Mouse (Mus musculus) heart, embryonic 15.5 days (tissue): Measurements from ENCODE around the gene Trim38. TPM values are rescaled to one million over a fixed set of nuclear protein-coding genes. Genes with fewer than 3 reads are reported as not detected.
"Not testable (repeated sequence)": the region's sequence is repeated elsewhere in the genome, so short reads cannot be mapped to it uniquely, and the experiment has no call there.

Experiments used
- ATAC-seq: fragments of 200-750 bp; cut with Nextera tagmentation; replicated peaks from 2 replicates; pipeline ENCODE4 v1.8.0; 2017; ENCODE audit warnings: low read depth, moderate TSS enrichment; ENCODE audit not compliant: insufficient number of reproducible peaks, insufficient read depth, low FRiP score
- H3K27ac ChIP-seq: fragments of 300-500 bp; sonication (generic); 2 replicates; pipeline ENCODE4 v1.5.1; 2015; ENCODE audit warnings: mild to moderate bottlenecking, inconsistent platforms
- H3K27me3 ChIP-seq: fragments of 300-500 bp; sonication (generic); 2 replicates; pipeline ENCODE4 v1.6.1; 2015; ENCODE audit warnings: inconsistent platforms
- H3K36me3 ChIP-seq: fragments of 300-500 bp; sonication (generic); 2 replicates; pipeline ENCODE4 v1.6.1; 2015; ENCODE audit warnings: mild to moderate bottlenecking, inconsistent platforms
- H3K4me1 ChIP-seq: fragments of 300-500 bp; sonication (generic); replicated peaks from 2 replicates; pipeline ENCODE4 v1.6.1; 2015; ENCODE audit warnings: inconsistent platforms
- H3K4me2 ChIP-seq: fragments of 300-500 bp; sonication (generic); 2 replicates; pipeline ENCODE4 v1.6.1; 2015; ENCODE audit warnings: inconsistent platforms, mild to moderate bottlenecking, moderate library complexity
- H3K4me3 ChIP-seq: fragments of 300-500 bp; sonication (generic); 2 replicates; pipeline ENCODE4 v1.5.1; 2015; ENCODE audit warnings: mild to moderate bottlenecking, inconsistent platforms
- H3K9ac ChIP-seq: fragments of 300-500 bp; sonication (generic); 2 replicates; pipeline ENCODE4 v1.6.1; 2015; ENCODE audit warnings: mild to moderate bottlenecking, inconsistent platforms
- H3K9me3 ChIP-seq: fragments of 300-500 bp; sonication (generic); replicated peaks from 2 replicates; pipeline ENCODE4 v1.6.1; 2016; ENCODE audit warnings: inconsistent platforms
- WGBS: fragments of 180-500 bp; shearing (Covaris S2); methylation state at CpG from one replicate; pipeline ENCODE4 v1.1.7; 2015; ENCODE audit warnings: mixed read lengths; 5-methylcytosine and 5-hydroxymethylcytosine counted together
- polyA plus RNA-seq: library from polyadenylated mRNA; unstranded; fragments of >200 nt; fragmentation: Nextera tagmentation; extraction: Ambion mirVana; gene quantifications from 2 replicates; pipeline ENCODE4 v1.2.1, GENCODE M21; 2015

The Trim38 gene
- polyA plus RNA-seq, 1 experiment from 2014 or later = not detected

DNA sequence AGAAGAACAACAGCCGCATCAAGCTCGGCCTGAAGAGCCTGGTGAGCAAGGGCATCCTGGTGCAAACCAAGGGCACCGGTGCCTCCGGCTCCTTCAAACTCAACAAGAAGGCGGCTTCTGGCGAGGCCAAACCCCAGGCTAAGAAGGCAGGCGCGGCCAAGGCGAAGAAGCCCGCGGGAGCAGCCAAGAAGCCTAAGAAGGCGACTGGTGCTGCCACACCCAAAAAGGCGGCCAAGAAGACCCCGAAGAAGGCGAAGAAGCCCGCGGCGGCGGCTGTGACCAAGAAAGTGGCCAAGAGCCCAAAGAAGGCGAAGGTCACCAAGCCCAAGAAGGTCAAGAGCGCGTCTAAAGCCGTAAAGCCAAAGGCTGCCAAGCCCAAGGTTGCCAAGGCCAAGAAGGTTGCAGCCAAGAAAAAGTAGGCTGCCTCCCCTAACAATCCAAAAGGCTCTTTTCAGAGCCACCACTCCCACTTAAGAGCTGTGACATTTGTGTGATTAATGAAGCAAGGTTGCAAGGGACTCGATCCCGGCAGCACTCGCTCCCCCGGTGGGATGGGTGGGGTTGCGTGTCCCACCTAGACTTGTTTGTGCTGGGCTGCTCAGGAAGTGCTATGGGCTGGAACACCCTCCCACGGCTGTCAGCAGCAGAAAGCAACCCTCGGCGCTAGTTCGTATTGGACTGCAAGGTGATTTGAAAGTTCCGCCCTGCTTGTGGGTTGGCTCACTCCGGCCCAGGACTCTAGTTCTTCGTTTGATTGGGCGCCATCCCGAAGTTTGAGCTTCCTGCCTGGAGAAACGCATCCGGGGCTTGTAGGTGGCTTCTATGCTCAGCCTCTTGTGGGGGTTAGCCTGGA, 30.4 kb upstream of the Trim38 start:
- WGBS = 0% methylated on average over 39 of the region's 39 CpGs
- Histone ChIP-seq H3K27me3 (no peaks in the 10 kb centered on the region), H3K36me3 (no peaks in the 10 kb centered on the region), H3K9ac (peak overlapping the region; percentile 92), H3K9me3 (no peaks in the 10 kb centered on the region), H3K4me3 (peak overlapping the region; percentile 74), H3K27ac (peak overlapping the region; percentile 99), H3K4me2 (peak overlapping the region; percentile 97), H3K4me1 (peaks cover 21% of the 10 kb centered on the region)
- peak; percentile 88 for ATAC-seq

DNA sequence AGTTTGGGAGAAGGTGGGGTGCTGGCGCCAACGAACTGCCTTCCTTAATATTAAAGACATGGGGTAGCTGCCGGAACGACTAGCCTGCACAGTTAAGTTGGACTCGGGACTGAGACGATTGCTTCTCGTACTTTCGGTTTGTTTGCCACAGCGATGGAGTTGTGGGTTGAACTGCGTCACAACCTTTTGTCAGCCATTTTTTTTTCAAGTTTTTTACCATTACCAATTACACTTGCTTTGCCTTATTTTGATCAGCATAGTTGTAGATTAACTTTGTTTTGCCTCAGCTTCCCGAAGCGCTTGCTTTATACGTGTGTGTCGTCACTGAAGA, 29.8 kb upstream of the Trim38 start:
- no peaks in the 10 kb centered on the region for H3K36me3 ChIP-seq
- H3K4me1 ChIP-seq = peaks cover 25% of the 10 kb centered on the region
- peak overlapping the region; percentile 97 for H3K4me2 ChIP-seq
- peak overlapping the region; percentile 99 for H3K27ac ChIP-seq
- no peak; the same call in 1 of the 2 replicates for ATAC-seq
- peak overlapping the region; percentile 74 for H3K4me3 ChIP-seq
- H3K9ac ChIP-seq = peak overlapping the region; percentile 92
- WGBS = under 1% methylated on average over 14 of the region's 14 CpGs
- no peaks in the 10 kb centered on the region for H3K27me3 ChIP-seq
- no peaks in the 10 kb centered on the region for H3K9me3 ChIP-seq

DNA sequence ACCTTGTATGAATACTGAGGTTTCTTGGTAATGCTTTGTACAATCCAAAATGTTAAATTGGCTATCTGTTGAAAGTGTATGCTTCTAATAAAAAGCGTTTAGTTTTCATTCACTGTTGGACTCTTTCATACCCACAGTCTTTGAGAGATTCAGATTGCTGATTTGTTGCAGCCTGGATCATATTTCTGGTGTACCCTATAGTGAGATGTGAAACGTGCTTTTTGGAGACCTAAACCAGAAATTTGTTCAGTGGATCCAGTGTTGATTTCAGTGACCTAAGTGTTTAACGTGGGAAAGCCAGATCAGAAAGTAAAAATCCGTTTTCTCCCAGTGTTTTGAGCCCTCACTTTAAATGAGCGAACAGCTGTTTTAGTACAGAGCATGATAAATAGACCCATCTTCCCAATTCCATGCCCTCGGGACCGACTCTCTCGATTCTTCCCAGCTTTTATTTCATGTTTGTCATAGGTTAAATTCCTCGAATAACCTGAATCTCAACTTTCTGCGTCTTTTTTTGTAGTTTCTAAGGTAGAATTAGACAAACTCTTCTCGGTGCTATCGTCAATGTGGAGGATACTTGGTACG, 29.4 kb upstream of the Trim38 start:
- peak overlapping the region; percentile 99 for H3K27ac ChIP-seq
- 28% methylated on average over 13 of the region's 13 CpGs for WGBS

DNA sequence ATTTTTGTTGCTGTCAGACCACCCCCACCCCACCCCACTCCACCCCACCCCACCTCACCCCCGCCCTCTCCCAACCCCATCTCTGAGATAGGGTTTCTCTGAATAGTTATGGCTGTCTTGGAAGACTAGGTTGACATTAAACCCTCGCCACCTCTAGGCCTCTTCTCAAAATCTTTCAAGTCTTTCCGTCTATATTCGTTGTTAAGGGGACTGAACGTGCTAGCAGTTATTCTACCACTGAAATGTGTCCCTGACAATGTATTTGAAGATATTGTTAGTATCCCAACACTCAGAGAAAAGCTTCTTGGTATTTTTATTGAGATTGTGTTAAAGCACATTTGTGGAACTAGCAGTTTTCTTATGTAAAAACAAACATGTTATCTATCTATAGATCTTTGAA, 28.8 kb upstream of the Trim38 start:
- Histone ChIP-seq H3K4me3 (peak overlapping the region; percentile 74), H3K9ac (no peak overlapping the region), H3K9me3 (no peaks in the 10 kb centered on the region), H3K27me3 (no peaks in the 10 kb centered on the region), H3K4me2 (peak overlapping the region; percentile 97), H3K4me1 (peaks cover 28% of the 10 kb centered on the region), H3K36me3 (no peaks in the 10 kb centered on the region), H3K27ac (peak overlapping the region; percentile 99)
- no peak for ATAC-seq
- 52% methylated on average over 5 of the region's 5 CpGs for WGBS

More for the DNA sequence above, 29.4 kb upstream of the Trim38 start:
- peak overlapping the region; percentile 74 for H3K4me3 ChIP-seq
- H3K9ac ChIP-seq = peak overlapping the region; percentile 92
- peak overlapping the region; percentile 97 for H3K4me2 ChIP-seq
- no peaks in the 10 kb centered on the region for H3K9me3 ChIP-seq
- H3K4me1 ChIP-seq = peaks cover 25% of the 10 kb centered on the region
- no peaks in the 10 kb centered on the region for H3K27me3 ChIP-seq
- H3K36me3 ChIP-seq = no peaks in the 10 kb centered on the region
- no peak for ATAC-seq

DNA sequence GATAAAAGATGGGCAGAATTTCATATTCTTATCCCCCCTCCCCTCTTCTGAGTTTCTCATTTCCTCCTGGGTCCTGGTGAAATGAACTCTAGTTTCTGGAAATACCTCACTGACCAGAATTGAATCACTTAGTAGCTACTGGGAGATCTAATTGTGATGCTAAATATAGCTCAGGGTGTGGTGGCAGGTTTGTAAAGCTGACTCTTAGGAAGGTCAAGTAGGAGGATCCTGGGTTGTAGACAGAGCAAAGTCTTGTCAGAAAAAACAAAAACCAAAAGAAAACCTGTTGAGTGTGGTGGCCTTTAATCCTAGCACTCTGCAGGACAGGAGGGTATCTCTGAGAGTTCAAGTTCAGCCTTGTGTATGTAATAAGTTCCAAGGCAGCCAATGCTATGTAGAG, 27.7 kb upstream of the Trim38 start:
- Histone ChIP-seq H3K36me3 (no peaks in the 10 kb centered on the region), H3K4me1 (peaks cover 28% of the 10 kb centered on the region), H3K9me3 (no peaks in the 10 kb centered on the region), H3K4me3 (no peak overlapping the region), H3K9ac (no peak overlapping the region), H3K27ac (peak overlapping the region; percentile 9; the same call in 1 of the 2 replicates), H3K4me2 (0 out of 2 replicates have a peak overlapping the region, but pooled peaks have one; percentile 8), H3K27me3 (no peaks in the 10 kb centered on the region)
- no peak for ATAC-seq

DNA sequence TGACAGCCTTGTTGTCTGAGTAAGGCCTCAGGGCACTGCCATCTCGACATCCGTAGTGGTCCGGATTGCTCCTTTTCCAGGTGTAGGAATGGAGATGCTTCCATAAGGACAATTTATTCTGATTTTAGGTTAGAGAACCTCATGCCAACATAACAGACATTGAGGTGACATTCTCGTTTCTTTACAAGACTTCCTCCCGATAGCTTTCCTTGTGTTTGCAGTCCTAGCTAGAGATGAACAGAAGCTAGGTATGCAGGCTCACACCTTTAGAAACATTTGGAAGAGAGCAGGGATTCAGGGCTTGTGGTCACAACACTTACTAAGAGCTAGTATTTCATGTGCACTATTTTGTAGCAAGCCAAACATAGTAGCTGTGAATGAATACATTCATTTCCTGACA, 26.5 kb upstream of the Trim38 start:
- Histone ChIP-seq H3K27me3 (no peaks in the 10 kb centered on the region), H3K36me3 (no peaks in the 10 kb centered on the region), H3K9ac (no peak overlapping the region), H3K4me3 (no peak overlapping the region), H3K9me3 (no peaks in the 10 kb centered on the region), H3K4me1 (peaks cover 33% of the 10 kb centered on the region), H3K27ac (no peak overlapping the region), H3K4me2 (no peak overlapping the region)
- 86% methylated on average over 5 of the region's 5 CpGs for WGBS
- ATAC-seq = no peak

DNA sequence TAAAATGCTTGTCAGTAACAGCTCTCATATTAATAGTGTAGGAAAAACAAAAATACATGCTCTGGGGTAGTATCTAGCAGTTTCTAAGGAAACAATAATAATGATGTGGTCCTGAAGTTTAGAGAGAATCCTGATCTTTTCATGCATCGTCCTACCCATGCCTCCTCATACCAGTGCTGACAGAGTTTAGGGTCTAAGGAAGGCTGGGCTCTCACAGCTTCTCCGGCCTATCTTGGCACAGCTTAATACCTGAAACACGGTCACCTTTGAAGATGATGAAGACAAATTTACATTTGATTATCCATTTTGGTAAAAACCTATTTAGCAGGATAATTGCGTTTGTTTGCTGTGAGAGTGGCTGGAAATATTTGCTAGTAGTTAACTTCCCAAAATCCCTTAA, 25.8 kb upstream of the Trim38 start:
- Histone ChIP-seq H3K9me3 (no peaks in the 10 kb centered on the region), H3K27me3 (no peaks in the 10 kb centered on the region), H3K4me3 (no peak overlapping the region), H3K36me3 (no peaks in the 10 kb centered on the region), H3K4me1 (peaks cover 33% of the 10 kb centered on the region), H3K4me2 (peak overlapping the region; percentile 70), H3K9ac (0 out of 2 replicates have a peak overlapping the region, but pooled peaks have one; percentile 35), H3K27ac (peak overlapping the region; percentile 72; the same call in 1 of the 2 replicates)
- 43% methylated on average over 4 of the region's 4 CpGs for WGBS
- ATAC-seq = no peak

DNA sequence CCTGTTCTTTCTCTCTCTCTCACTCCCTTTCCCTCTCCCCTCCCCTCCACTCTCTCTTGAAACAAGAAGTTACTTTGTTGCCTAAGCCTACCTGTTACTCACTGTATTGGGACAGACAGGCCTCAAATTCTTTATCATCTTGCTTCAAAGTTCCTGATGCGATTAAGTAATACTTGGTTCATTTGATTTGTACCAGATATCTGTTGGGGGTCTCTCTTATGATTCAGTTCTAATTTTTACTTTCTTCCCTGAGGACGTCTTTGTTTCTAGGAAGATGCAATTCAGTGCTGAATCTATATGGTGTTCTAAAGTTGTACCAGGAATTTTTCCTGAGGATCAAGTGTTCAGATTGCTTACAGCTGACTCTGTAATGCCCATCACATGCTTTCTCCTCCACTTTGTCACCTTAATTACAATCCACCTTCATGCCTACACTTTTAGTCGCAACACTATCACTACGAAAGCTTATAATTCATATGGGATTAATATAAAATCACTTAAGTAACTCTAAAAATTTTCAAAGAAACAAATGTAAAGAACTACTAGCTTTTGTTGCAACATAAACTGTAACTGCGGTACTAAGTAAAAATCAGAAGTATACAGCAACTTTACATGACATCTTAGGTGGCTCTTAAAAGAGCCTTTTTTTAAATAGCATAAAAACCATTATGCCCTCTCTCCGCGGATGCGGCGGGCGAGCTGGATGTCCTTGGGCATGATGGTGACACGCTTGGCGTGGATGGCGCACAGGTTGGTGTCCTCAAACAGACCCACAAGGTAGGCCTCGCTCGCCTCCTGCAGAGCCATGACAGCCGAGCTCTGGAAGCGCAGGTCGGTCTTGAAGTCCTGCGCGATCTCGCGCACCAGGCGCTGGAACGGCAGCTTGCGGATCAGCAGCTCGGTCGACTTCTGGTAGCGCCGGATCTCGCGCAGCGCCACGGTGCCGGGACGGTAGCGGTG, 25.0 kb upstream of the Trim38 start:
- Histone ChIP-seq H3K4me2 (peak overlapping the region; percentile 70), H3K4me1 (peaks cover 30% of the 10 kb centered on the region), H3K27me3 (no peaks in the 10 kb centered on the region), H3K9me3 (no peaks in the 10 kb centered on the region), H3K36me3 (no peaks in the 10 kb centered on the region), H3K4me3 (peak overlapping the region; percentile 49), H3K27ac (peak overlapping the region; percentile 72), H3K9ac (peak overlapping the region; percentile 35; the same call in 1 of the 2 replicates)
- no peak for ATAC-seq
- WGBS = 2% methylated on average over 20 of the region's 36 CpGs

DNA sequence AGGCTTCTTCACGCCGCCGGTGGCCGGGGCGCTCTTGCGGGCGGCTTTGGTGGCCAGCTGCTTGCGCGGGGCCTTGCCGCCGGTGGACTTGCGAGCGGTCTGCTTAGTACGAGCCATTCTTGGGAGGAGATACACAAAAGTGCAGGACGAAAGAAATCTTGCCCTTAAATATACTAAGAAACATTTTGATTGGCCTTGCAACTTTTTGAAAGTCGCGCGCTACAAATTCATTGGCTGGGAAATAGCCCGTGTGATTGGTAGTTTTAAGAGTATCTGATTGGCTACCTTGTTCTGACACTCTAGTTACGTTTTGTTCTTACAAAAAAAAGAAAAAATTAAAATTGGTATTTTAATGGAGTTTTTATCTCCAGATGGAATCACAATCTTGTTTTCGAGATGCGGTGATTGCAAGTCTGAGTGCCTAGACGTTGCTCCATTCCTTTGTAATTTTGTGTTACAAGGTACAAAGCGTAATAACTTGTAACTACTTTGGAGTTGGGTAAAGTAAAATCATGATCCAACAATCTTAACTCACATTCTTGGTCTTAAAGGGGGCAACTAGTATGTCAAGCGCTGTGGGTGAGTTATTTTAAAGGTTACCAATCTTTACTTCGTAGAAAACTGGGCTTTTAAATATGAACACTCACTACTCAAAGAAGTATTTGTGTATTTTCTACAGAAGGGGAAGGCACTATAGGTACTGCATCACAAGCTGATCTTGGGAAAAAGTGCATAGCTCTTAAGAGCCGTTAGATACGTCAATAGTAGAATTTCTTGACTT, 24.1 kb upstream of the Trim38 start, which contains the start of gene Hist1h3c:
Gene Hist1h3c, minus strand, starts transcription at position 222 of the 781 bp plus-strand sequence.
- Histone ChIP-seq H3K27ac (peak within 1 kb of the TSS; percentile 99), H3K9ac (peak within 1 kb of the TSS; percentile 65), H3K27me3 (no peaks in the 10 kb centered on the region), H3K9me3 (no peaks in the 10 kb centered on the region), H3K4me2 (peak within 1 kb of the TSS; percentile 70), H3K36me3 (no peaks in the 10 kb centered on the region), H3K4me3 (peak within 1 kb of the TSS; percentile 49), H3K4me1 (peaks cover 26% of the 10 kb centered on the region)
- ATAC-seq = peak; percentile 53
- WGBS = under 1% methylated on average over 24 of the region's 28 CpGs

DNA sequence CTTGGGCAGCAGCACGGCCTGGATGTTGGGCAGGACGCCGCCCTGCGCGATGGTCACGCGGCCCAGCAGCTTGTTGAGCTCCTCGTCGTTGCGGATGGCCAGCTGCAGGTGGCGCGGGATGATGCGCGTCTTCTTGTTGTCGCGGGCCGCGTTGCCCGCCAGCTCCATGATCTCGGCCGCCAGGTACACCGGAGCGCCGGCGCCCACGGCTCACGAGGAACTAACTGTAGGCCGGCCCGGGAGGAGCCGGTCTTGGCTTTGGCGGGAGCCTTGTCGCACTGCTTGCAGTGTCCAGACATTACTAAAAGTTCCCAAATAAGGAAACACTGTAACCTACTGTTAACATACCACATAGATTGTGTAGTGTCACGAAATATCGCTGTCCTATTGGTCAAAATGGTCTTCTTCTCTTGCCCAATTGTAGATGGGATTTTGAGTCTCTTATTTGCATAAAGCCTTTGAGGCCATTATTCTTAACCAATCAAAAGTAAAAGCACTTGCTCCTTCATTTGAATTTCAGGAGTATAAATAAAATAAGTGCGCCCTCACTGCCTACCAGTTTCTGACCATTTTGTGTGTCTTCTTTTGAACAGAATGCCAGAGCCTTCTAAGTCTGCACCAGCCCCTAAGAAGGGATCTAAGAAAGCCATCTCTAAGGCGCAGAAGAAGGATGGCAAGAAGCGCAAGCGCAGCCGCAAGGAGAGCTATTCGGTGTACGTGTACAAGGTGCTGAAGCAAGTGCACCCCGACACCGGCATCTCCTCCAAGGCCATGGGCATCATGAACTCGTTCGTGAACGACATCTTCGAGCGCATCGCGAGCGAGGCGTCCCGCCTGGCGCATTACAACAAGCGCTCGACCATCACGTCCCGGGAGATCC, 23.3 kb upstream of the Trim38 start, which contains the start of gene Hist1h2bb:
Gene Hist1h2bb, plus strand, starts transcription at position 534 of the 880 bp plus-strand sequence.
- H3K9me3 ChIP-seq, H3K36me3 ChIP-seq, H3K27me3 ChIP-seq: not testable (repeated sequence)
- Histone ChIP-seq H3K27ac (peak within 1 kb of the TSS; percentile 99), H3K4me3 (peak within 1 kb of the TSS; percentile 49), H3K9ac (peak within 1 kb of the TSS; percentile 65), H3K4me1 (peaks cover 22% of the 10 kb centered on the region), H3K4me2 (peak within 1 kb of the TSS; percentile 70)
- peak; percentile 92 for ATAC-seq
- WGBS = under 1% methylated on average over 49 of the region's 58 CpGs
